Mouse (Mus musculus) splenic B cell, adult 2 months (primary cell): ENCODE data around the gene Relt.
"Not testable (repeated sequence)": the region's sequence is repeated elsewhere in the genome, so short reads cannot be mapped to it uniquely, and the experiment has no call there.

ENCODE experiments used
- DNase-seq: peaks from one replicate; pipeline ENCODE4 v3.0.0-alpha.2; 2011; ENCODE audit warnings: low read depth, low spot score
- H3K27me3 ChIP-seq: 2 replicates; pipeline ENCODE4 v1.6.1; 2012; ENCODE audit warnings: mild to moderate bottlenecking, low read length, moderate library complexity, mixed read lengths; ENCODE audit not compliant: control insufficient read depth, poor library complexity, insufficient read depth, severe bottlenecking
- H3K36me3 ChIP-seq: 2 replicates; pipeline ENCODE4 v1.6.1; 2012; ENCODE audit warnings: mild to moderate bottlenecking, low read length, moderate library complexity, mixed read lengths; ENCODE audit not compliant: control insufficient read depth, poor library complexity, insufficient read depth, severe bottlenecking

Gene Relt

DNA sequence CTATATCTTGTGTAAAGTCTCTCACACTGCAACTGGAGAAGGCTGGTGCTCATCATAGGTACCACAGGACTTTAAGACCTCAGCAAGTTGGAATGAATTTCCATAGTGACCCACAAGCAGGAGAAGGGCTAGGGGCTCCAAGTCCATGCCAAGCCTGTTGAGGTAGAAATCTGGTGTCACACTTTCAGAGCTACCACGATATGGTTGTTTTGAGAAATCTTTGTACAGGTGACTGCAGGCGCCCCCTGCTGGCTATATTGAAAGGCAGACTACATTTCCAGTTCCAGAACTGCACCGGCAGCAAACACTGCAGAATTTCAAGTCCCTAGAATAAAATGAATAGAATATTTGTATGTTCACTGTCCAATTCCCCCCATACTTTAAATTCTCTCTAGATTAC is 3.4 kb upstream of the Relt start:
- peak; percentile 84 for DNase-seq
- Histone ChIP-seq H3K27me3 (no peaks in the 10 kb centered on the region), H3K36me3 (no peaks in the 10 kb centered on the region)

DNA sequence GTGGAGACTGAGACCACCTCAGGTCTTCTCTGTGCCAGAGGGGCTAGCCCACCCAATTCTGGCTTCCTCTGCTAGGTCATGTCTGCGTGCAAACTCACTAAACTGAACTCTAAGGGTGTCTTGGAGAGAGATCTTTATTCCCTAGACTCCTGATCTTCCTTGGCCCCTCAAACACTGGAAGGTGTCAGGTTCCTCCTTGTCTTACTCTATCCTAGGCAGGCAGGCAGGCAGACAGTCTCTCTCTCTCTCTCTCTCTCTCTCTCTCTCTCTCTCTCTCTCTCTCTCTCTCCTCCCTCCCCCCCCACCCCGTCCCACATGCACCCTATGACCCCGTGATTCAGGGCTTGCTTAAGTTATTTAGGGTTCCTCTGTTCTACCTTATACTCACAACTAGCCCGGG is 893 bp downstream of the Relt start:
- Histone ChIP-seq H3K36me3 (no peaks in the 10 kb centered on the region), H3K27me3 (no peaks in the 10 kb centered on the region)
- DNase-seq, result no peak

- Histone ChIP-seq H3K36me3 (no peaks in the 10 kb centered on the region), H3K27me3 (no peaks in the 10 kb centered on the region)
- no peak for DNase-seq
These were observed 2.0 kb downstream of the Relt start for GRCm38 (mm10) chr7:100861209-100861608.

DNA sequence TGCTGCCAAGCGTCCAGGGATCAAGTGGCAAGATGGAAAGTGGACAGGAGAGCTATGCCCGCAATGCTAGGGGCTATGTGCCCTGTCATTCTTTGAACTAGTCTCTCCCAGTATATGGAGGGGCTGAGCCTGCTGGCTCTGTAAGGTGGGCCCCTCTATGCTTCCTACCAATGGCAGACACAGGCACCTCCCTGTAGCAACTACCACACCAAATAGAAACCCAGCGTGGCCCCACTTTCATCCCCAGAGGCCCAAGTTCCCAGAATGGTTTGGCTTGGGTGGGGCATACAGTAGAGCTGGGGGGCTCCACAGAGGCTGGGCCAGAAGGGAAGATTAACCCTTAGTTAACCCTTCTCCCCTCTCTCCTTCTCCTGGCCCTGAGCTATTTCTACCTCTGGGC is 2.8 kb downstream of the Relt start:
- H3K27me3 ChIP-seq, result no peaks in the 10 kb centered on the region
- no peaks in the 10 kb centered on the region for H3K36me3 ChIP-seq
- no peak for DNase-seq

DNA sequence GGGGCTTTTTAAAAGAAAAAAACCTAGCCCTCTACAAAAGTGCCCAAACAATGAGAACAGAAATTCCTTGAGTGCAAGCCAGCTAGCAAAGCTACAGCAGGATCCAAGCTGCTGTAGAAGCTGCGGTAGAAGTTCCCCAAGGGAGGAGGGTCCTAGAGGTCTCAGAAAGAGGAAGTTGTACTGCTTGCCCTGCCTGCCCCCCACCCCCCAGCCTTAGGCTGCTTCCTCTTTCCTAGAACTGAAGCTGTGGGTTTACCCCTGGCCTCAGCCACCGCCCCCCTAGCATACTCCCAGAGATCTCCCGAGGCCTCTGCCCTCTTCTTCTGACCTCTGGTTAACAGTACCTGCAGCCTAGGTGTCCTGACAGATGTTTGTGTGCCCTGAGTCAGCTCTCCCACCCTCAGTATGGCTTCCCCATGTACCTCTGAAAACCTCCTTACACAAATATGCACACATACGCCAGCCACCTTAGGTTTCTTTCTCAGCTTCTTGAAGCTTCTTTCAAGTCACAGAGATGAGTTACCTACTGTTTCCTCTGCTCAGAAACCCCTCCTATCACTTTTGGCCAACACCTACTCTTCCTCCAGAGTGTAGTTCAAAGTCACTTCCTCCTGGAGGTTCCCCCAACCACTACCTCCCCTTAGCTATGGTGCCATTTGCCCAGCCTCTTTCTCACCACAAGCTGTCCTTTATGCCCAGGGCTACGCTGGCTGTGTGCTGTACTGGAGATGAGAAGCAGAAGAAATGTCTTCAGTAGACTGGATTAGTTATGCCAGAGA is 7.3 kb downstream of the Relt start:
- DNase-seq, result peak; percentile 93
- H3K27me3 ChIP-seq, result no peaks in the 10 kb centered on the region
- no peaks in the 10 kb centered on the region for H3K36me3 ChIP-seq

DNA sequence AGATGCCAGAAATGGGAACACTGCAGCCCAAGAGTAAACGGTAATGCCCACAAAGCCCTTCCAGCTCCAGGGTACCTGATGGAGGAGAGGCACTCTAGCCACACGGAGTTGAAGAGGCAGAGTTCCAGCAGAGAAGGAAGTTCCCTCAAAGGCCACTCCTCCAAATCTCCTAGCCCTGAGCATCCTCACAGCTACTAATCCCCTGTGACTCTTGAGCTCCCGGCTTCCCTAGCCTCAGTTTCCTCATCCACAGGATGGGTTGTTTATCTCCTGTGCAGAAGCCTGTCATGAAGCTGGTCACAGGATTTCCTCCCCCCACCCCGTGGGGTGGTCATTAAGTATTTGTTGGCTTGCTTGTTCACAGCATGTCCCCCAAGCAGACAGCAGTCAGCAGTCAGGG is 7.9 kb downstream of the Relt start:
- no peak for DNase-seq
- Histone ChIP-seq H3K27me3 (no peaks in the 10 kb centered on the region), H3K36me3 (no peaks in the 10 kb centered on the region)

- DNase-seq, result no peak
- Histone ChIP-seq H3K27me3 (no peaks in the 10 kb centered on the region), H3K36me3 (no peaks in the 10 kb centered on the region)
These were observed 8.4 kb downstream of the Relt start for GRCm38 (mm10) chr7:100854861-100855260.

DNA sequence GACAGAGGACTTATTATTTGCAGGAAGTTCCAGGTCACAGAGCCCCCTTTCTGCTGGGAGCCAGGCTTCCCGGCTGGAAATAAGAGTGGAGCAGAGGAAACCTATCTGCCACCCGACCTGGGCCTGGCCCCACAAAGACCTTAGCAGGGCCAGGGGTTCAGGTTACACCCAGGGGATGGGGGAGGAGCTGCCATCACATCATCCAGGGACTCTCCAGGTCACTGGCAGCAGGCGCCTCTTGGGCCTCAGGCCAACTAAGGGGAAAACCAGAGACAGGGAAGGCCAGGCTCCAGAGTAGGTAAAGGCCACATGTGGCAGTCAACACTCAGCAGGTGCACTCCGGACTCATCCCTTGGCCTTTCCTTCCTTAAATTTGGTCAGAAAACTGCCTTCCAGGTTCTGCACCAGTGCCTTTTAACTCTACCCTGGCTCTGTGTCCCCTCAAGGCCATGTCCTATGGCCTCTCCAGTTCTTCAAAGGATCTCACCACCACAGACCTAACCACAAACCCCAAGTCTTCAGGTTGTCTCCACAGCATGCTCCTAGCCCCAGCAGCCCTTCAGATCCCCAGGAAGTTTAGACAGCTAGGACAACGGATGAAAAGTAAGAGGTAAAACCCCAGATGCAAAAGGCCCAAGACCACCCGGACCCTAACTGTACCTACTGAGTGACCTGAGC is 9.0 kb downstream of the Relt start:
- no peak for DNase-seq
- Histone ChIP-seq H3K27me3 (no peaks in the 10 kb centered on the region), H3K36me3 (no peaks in the 10 kb centered on the region)

GRCm38 (mm10) chr7:100853396-100853795 is 9.8 kb downstream of the Relt start:
- peak; percentile 48 for DNase-seq
- no peaks in the 10 kb centered on the region for H3K36me3 ChIP-seq

DNA sequence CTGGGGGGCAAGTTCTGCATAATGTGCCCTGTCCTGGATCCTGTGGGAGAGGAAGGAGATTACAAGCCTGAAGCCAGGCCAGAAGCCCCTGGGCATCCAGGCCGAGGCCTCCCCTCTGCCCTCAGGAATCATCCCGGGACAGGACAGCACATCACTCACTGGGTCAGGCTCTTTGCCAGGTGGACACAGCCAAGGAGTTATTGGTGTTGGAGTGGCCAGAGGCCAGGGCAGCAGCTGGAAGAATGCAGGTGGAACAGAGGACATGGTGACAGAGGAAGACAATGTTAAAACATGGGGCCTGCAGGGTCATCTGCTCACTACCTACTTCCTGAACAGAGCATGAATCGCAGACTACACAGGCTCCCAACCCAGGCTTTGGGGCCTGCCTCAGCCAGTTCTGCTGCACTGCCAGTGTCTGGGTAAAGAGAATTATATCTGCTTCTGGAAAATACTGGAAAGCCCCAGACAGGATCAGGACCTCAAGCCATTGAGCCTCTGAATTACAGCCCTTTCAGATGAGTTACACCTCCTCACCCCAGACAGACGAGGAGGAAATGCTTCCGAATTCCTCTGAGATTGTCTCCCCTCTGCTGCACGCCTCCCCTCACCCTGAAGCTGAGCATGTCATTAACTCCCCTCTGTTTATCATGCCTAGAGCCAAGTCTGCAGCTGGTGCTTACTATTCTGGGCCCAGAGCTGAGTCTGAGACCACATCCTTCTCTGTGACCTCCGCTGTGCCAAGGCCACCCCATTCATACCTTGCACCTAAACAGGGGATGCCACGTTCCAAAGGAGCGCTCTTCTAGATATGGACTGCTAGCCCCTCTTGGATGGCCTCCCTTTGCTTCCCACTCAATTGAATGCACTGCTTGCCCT is 11.5 kb downstream of the Relt start:
- Histone ChIP-seq H3K36me3 (peaks cover 3% of the 10 kb centered on the region), H3K27me3 (no peaks in the 10 kb centered on the region)

More at GRCm38 (mm10) chr7:100853396-100853795, 9.8 kb downstream of the Relt start:
- H3K27me3 ChIP-seq, result no peaks in the 10 kb centered on the region

GRCm38 (mm10) chr7:100849508-100849907 is 13.7 kb downstream of the Relt start:
- H3K36me3 ChIP-seq, result peaks cover 3% of the 10 kb centered on the region
- no peaks in the 10 kb centered on the region for H3K27me3 ChIP-seq
- no peak for DNase-seq

More for the DNA sequence above, 11.5 kb downstream of the Relt start:
- no peak for DNase-seq

- H3K27me3 ChIP-seq, result no peaks in the 10 kb centered on the region
- peak; percentile 86 for DNase-seq
- peaks cover 3% of the 10 kb centered on the region for H3K36me3 ChIP-seq
These were observed 14.5 kb downstream of the Relt start for GRCm38 (mm10) chr7:100848744-100849143.

GRCm38 (mm10) chr7:100847131-100847530 is 16.1 kb downstream of the Relt start:
- no peak for DNase-seq
- Histone ChIP-seq H3K27me3 (no peaks in the 10 kb centered on the region), H3K36me3 (peaks cover 3% of the 10 kb centered on the region)

DNA sequence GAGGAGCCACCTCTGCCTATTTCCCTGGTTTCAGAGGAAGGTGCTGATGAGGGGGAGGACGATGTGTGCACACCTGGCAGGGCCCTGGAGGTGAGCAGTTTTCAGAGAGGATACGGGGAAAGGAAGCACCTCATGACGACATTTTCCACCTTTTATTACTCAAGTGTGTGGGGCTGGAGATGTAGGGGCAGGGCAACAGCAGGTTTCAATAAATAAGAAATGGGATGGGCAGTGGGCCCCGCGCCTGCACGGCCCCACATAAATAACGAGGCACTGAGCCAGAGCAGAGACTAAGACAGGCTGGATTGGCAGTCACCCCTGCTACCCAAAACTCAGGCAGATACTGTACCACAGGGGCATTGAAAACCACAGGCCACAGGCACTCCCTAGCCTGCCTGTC is 17.2 kb downstream of the Relt start:
- H3K27me3 ChIP-seq, DNase-seq, H3K36me3 ChIP-seq: not testable (repeated sequence)

DNA sequence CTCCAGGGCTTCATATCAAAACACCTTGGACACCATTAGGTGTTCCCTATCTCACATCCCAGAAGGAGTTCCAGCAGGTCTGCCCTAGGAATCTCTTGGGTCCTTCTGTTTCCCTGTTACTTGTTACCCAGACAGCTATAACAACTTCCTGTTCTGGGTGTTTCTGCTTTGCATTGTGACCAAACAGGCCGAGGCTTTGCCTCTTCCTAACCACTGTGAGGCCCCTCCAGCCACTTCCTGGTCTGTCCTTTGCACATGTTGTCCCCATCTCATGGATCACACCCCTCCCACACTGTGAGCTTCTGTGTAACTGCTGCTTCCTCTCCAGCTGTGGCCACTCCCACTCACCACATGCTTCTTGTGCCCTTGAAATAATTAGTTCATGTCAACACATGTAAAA is 17.8 kb downstream of the Relt start:
- peak; percentile 71 for DNase-seq
- no peaks in the 10 kb centered on the region for H3K27me3 ChIP-seq
- peaks cover 3% of the 10 kb centered on the region for H3K36me3 ChIP-seq
